Mouse (Mus musculus): ENCODE data around the gene Gm20388.

- TF ChIP-seq CTCF (IDR thresholded peaks at IDR 0.05; ENCODE audit: borderline replicate concordance, insufficient read depth, low read depth, low read length) (no peak), POLR2A (IDR thresholded peaks at IDR 0.05; ENCODE audit: borderline replicate concordance, insufficient read depth, low read length) (no peak)
Measured at GRCm38 (mm10) chr8:121280414-121280813, 1369.8 kb downstream of the Gm20388 start.
